Mouse (Mus musculus) kidney, embryonic 14.5 days (tissue): ENCODE results near the gene Lix1l. TPM values are rescaled to one million over a fixed set of nuclear protein-coding genes. Genes with fewer than 3 reads are reported as not detected.

Source experiments
- ATAC-seq: fragments of 200-750 bp; cut with Nextera tagmentation; 2 replicates; pipeline ENCODE4 v1.8.0; 2017; ENCODE audit warnings: moderate number of reproducible peaks, mild to moderate bottlenecking, moderate TSS enrichment, moderate library complexity; ENCODE audit not compliant: low FRiP score, low TSS enrichment
- H3K27ac ChIP-seq: fragments of 300-500 bp; sonication (generic); 2 replicates; pipeline ENCODE4 v1.5.1; 2014; ENCODE audit warnings: low read depth, mild to moderate bottlenecking, low read length, moderate library complexity, mixed read lengths
- H3K27me3 ChIP-seq: fragments of 300-500 bp; sonication (generic); 2 replicates; pipeline ENCODE4 v1.6.1; 2014; ENCODE audit warnings: mild to moderate bottlenecking, low read length; ENCODE audit not compliant: control insufficient read depth, insufficient read depth
- H3K36me3 ChIP-seq: fragments of 300-500 bp; sonication (generic); 2 replicates; pipeline ENCODE4 v1.6.1; 2014; ENCODE audit warnings: low read length, mixed read lengths; ENCODE audit not compliant: control insufficient read depth, insufficient read depth
- H3K4me1 ChIP-seq: fragments of 300-500 bp; sonication (generic); 2 replicates; pipeline ENCODE4 v1.6.1; 2014; ENCODE audit warnings: low read length, mixed read lengths; ENCODE audit not compliant: control insufficient read depth, insufficient read depth
- H3K4me2 ChIP-seq: fragments of 300-500 bp; sonication (generic); replicated peaks from 2 replicates; pipeline ENCODE4 v1.6.1; 2014; ENCODE audit warnings: low read depth, mild to moderate bottlenecking, low read length
- H3K4me3 ChIP-seq: fragments of 300-500 bp; sonication (generic); 2 replicates; pipeline ENCODE4 v1.5.1; 2014; ENCODE audit warnings: mild to moderate bottlenecking, low read length
- H3K9ac ChIP-seq: fragments of 300-500 bp; sonication (generic); 2 replicates; pipeline ENCODE4 v1.6.1; 2014; ENCODE audit warnings: low read depth, mild to moderate bottlenecking, low read length, moderate library complexity
- H3K9me3 ChIP-seq: fragments of 300-500 bp; sonication (generic); 2 replicates; pipeline ENCODE4 v1.6.1; 2016; ENCODE audit warnings: low read length; ENCODE audit not compliant: control insufficient read depth
- WGBS: fragments of 180-500 bp; shearing (Covaris S2); extraction: QIAGEN DNeasy Blood & Tissue Kit; methylation state at CpG from one replicate; pipeline ENCODE4 v1.1.7; 2014; 5-methylcytosine and 5-hydroxymethylcytosine counted together
- polyA plus RNA-seq: library from polyadenylated mRNA; unstranded; fragments of >200 nt; fragmentation: Nextera tagmentation; extraction: Ambion mirVana; gene quantifications from 2 replicates; pipeline ENCODE4 v1.2.1, GENCODE M21; 2014

Lix1l gene
- polyA plus RNA-seq, 1 experiment from 2014 or later, result 5.8 TPM

DNA sequence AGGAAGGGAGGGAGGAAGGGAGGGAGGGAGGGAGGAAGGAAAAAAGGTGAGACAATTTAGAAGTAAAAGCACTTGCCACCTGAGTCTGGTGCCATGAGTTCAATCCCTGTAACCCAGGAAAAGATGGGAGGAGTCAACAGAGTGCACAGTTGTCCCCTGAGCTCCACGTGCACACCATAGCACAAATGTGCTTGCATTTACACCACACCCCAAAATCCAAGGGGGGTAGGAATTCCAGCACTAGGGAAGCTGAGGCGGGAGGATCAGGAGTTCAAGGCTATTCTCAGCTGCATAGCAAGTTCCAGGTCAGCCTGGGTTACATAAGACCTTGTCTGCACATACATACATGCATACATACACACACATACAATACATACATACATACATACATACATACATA lies 29.6 kb upstream of the Lix1l start:
- Histone ChIP-seq H3K4me1 (0 out of 2 replicates have a peak, but pooled peaks cover 6% of the 10 kb centered on the region), H3K9me3 (no peaks in the 10 kb centered on the region), H3K36me3 (no peaks in the 10 kb centered on the region), H3K4me2 (no peak overlapping the region), H3K4me3 (no peak overlapping the region), H3K27me3 (no peaks in the 10 kb centered on the region), H3K9ac (no peak overlapping the region), H3K27ac (no peak overlapping the region)
- no peak for ATAC-seq
- WGBS, result 82% methylated on average over 2 of the region's 2 CpGs

DNA sequence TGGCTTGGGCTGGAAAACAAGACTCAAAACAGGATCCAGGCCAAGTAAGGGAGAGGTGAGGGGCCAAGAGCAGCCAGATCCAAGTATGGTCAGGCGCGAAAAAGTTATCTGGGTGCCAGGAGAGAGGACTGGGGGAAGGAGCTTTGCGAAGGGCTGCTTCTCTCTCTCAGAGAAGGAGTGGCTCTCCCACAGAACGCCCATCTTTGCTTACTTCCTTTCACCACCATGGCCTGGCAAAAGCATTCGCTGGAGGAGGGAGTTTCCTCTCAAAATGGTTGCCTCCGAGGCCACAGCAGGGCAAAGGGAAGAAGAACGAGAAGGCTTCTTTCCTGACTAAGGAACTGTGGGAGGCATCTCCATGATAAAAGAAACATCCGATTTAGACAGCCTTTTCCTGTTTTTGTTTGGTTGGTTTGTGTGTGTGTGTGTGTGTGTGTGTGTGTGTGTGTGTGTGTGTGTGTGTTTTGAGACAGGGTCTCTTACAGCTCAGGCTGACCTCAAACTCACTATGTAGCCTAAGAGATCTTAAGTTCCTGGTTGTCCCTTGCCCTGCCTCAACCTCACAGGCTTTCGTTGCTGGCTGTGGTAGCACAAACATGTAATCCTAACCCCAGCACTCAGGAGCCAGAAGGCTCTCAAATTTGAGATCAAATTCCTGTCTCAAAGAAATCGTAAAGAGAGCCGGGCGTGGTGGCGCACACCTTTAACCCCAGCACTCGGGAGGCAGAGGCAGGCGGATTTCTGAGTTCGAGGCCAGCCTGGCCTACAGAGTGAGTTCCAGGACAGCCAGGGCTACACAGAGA lies 28.9 kb upstream of the Lix1l start:
- Histone ChIP-seq H3K27me3 (no peaks in the 10 kb centered on the region), H3K9ac (no peak overlapping the region), H3K9me3 (no peaks in the 10 kb centered on the region), H3K4me2 (no peak overlapping the region), H3K36me3 (no peaks in the 10 kb centered on the region), H3K27ac (no peak overlapping the region; the same call in 1 of the 2 replicates), H3K4me1 (peaks cover 6% of the 10 kb centered on the region), H3K4me3 (no peak overlapping the region)
- 70% methylated on average over 16 of the region's 16 CpGs for WGBS
- no peak for ATAC-seq

GRCm38 (mm10) chr3:96573611-96574511 lies 27.1 kb upstream of the Lix1l start:
- Histone ChIP-seq H3K4me3 (no peak overlapping the region), H3K4me2 (no peak overlapping the region), H3K27me3 (no peaks in the 10 kb centered on the region), H3K4me1 (peaks cover 14% of the 10 kb centered on the region), H3K9me3 (no peaks in the 10 kb centered on the region), H3K27ac (no peak overlapping the region), H3K9ac (no peak overlapping the region), H3K36me3 (no peaks in the 10 kb centered on the region)
- 60% methylated on average over 18 of the region's 19 CpGs for WGBS
- ATAC-seq, result no peak

GRCm38 (mm10) chr3:96575272-96575984 lies 25.5 kb upstream of the Lix1l start:
- Histone ChIP-seq H3K4me2 (no peak overlapping the region; the same call in 1 of the 2 replicates), H3K36me3 (no peaks in the 10 kb centered on the region), H3K4me1 (peaks cover 14% of the 10 kb centered on the region), H3K4me3 (no peak overlapping the region), H3K9ac (no peak overlapping the region), H3K27ac (peak overlapping the region; percentile 94), H3K9me3 (no peaks in the 10 kb centered on the region), H3K27me3 (no peaks in the 10 kb centered on the region)
- 84% methylated on average over 8 of the region's 8 CpGs for WGBS
- ATAC-seq, result no peak

DNA sequence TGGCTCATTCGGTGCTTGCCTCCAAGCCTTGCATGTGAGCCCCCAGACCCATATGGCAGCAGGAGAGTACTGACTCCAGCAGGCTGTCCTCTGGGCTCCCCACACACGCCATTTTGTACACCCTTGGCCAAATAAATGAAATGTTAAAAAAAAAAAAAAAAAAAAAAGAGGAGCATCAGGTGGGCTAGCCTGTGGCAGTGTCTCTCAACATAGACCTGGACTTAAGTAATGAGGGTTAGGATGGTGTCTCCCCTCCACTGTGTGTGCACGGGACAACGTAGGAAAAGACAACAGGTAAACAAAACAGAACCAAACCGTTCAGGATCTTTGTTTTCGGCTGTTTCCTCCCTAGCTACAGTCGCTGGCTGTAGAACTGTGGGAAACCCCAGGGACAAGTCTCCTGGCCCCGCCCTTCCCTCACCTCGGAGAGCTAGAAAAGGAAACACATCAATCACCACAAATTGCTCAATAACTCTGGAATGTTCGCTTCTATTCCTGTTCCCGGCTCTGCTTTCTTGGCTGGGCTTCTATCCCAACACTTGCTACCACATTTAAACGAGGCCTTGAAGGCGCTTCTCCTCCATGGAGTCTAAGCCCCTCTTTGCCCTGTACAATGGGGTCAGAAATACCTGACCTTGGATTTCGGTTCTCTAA lies 24.8 kb upstream of the Lix1l start:
- Histone ChIP-seq H3K4me3 (peak overlapping the region; percentile 6; the same call in 1 of the 2 replicates), H3K9me3 (no peaks in the 10 kb centered on the region), H3K4me1 (peaks cover 18% of the 10 kb centered on the region), H3K27ac (peak overlapping the region; percentile 94), H3K36me3 (no peaks in the 10 kb centered on the region), H3K27me3 (no peaks in the 10 kb centered on the region), H3K4me2 (peak overlapping the region; percentile 35), H3K9ac (no peak overlapping the region)
- peak; percentile 28 for ATAC-seq
- WGBS, result 28% methylated on average over 14 of the region's 14 CpGs

DNA sequence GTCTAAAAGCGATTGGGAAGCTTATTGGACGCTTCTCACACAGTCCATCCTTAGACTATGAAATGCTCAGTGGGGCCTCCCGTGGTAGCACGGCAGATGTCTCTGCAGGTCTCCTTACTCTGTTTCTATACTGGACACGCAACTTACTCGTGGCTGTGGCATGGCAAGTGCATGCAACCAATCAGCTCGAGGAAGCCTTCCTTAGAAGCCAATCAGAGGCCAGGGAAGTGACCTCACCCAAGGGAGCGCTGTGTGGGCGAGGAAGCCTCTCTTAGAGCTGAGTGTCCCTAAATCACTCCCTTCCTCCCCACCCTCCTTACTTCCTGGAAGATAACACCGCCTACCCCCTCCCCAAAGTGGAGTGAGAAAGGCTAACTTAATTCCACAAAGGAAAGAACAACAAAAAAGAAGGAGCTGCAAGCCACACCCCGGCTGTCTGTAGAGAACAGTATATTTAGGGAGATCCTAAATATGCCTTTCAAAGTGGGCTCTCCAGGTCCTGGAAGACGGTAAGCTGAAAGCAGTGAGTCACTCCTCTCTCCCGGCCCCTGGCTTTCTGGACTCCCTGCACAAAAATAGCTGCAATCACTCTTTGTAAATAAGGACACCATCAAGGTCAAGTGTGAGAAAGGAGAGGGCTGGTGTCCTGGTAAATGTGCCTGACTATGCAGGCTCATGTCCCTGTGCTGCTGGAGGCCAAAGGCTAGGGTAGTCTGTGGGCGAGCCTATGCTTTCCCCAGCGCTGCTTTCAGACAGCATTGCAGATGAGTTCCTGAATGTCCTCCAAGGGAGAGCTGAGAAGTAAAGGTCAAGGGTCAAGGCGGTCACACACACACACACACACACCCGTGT lies 24.0 kb upstream of the Lix1l start, which contains the start of gene Gm16253:
Gene Gm16253 (plus strand): TSS at position 295 of the 852 bp plus-strand sequence.
- Histone ChIP-seq H3K4me2 (peak within 1 kb of the TSS; percentile 35), H3K27me3 (no peaks in the 10 kb centered on the region), H3K36me3 (no peaks in the 10 kb centered on the region), H3K27ac (peak within 1 kb of the TSS; percentile 94), H3K9ac (peak within 1 kb of the TSS; percentile 0; the same call in 1 of the 2 replicates), H3K4me1 (peaks cover 18% of the 10 kb centered on the region), H3K4me3 (peak within 1 kb of the TSS; percentile 6; the same call in 1 of the 2 replicates), H3K9me3 (no peaks in the 10 kb centered on the region)
- ATAC-seq, result peak; percentile 93
- 12% methylated on average over 17 of the region's 17 CpGs for WGBS

DNA sequence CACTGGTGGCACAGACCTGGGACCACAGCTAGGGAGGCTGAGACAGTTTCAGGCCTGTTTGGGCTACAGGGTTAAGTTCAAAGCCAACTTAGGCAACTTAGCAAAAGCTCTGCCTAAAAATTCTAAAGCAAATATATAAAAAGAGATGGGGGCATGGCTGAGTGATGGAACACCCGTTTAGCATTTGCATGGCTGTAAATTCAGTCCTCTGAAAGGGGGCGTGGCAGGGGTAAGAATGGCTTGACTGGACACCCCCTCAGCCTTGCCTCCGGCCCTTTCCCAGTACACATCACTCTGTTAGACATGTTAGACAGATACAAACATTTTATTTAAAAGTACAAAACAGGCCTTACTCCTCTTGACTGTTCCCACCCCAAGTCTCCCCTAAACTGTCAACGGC lies 23.4 kb upstream of the Lix1l start:
- peak overlapping the region; percentile 0; the same call in 1 of the 2 replicates for H3K9ac ChIP-seq
- peaks cover 18% of the 10 kb centered on the region for H3K4me1 ChIP-seq

More for the DNA sequence above, 23.4 kb upstream of the Lix1l start:
- Histone ChIP-seq H3K27ac (peak overlapping the region; percentile 94), H3K4me3 (no peak overlapping the region), H3K36me3 (no peaks in the 10 kb centered on the region), H3K9me3 (no peaks in the 10 kb centered on the region), H3K4me2 (peak overlapping the region; percentile 35; the same call in 1 of the 2 replicates), H3K27me3 (no peaks in the 10 kb centered on the region)
- no peak for ATAC-seq
- 46% methylated on average over 4 of the region's 4 CpGs for WGBS
